Mouse (Mus musculus): Measurements from ENCODE around the gene Gm4131. TPM values are rescaled to one million over a fixed set of nuclear protein-coding genes. Genes with fewer than 3 reads are reported as not detected.

The Gm4131 gene
- not detected for total RNA-seq (2023)

GRCm38 (mm10) chr14:62566821-62567220 lies at the start of gene Gm4131:
Gene Gm4131, minus strand, starts transcription at chr14:62566921.

DNA sequence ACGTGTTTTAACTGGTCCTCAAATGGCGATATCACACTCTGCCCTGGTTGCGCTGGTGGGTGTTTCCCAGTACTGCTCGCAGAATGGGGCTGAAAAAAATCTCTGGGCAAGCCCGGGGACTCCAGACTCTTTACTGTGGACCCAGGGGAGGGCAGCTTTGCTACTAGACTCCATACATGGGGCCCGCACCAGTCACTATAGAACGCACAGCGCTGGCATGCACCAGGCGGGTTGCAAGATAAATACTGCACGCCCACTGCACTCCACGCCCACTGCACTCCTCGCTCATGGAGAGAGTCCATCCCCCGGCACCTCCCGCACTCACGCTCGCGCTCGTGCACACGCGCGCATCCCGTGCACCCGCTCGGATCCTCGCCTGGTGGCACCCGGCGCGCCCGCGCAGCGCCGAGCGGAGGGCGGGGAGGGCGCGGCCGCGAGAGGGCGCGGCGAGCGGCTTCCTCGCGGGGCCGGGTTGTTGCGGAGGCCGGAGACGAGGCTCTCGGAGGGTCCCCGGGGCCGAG lies 11.4 kb downstream of the Gm4131 start, which contains the start of gene Fam124a:
TSS of gene Fam124a (plus strand) at position 429 of the 521 bp plus-strand sequence.

DNA sequence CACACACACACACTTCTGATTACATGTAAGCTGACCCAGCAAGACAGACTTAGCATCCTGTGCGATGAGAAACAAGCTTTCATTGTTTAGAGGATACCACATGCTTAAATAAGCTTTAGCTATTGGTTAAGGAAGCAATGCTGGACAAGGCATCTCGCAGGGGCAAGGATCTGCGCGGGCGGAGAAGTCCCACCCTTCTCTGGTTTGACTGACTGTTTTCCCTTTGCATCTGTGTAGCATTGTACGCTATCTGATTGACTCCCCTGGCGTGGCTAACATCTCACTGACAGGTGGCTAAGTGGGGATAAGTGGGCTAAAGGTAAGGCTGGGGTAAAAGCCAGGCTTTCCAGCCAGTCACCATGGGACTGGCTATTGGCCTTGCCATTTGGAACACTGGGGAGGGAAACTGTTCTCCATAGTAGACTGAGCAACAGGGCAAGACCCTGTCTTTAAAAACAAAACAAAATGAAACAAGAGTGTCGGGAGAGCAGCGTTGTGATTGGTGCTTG lies 110.4 kb downstream of the Gm4131 start, which contains the start of gene Gucy1b2:
TSS of gene Gucy1b2 (minus strand) at position 51 of the 509 bp plus-strand sequence.

Other genes starting within 250 kb of the Gm4131 start
- not detected for gene Gucy1b2, start 110.6 kb downstream of the Gm4131 start, total RNA-seq (2023)
- not detected for gene Fam124a, start 11.2 kb downstream of the Gm4131 start, total RNA-seq (2023)
- gene Serpine3, start 96.7 kb upstream of the Gm4131 start, total RNA-seq (2023) = not detected
- gene Ints6, start 194.2 kb upstream of the Gm4131 start, total RNA-seq (2023) = 10 to 100 TPM; 83.3 to 85.8 TPM